Mouse (Mus musculus) erythroblast, embryonic 14.5 days (primary cell): ENCODE measurements around the gene Copg1.

Experiments used
- GATA1 ChIP-seq: IDR thresholded peaks from 2 replicates; pipeline ENCODE4 v1.6.1; 2012; ENCODE audit warnings: low read length, inconsistent platforms, mixed read lengths
- TAL1 ChIP-seq: IDR thresholded peaks from 3 replicates; pipeline ENCODE4 v1.6.1; 2012; ENCODE audit warnings: low read length, inconsistent platforms, mixed read lengths

- TF ChIP-seq GATA1 (no peak), TAL1 (no peak)
Observed at GRCm38 (mm10) chr6:87913661-87914325, 26.2 kb downstream of the Copg1 start, which contains the start of gene Hmces.
